Mouse (Mus musculus) urinary bladder, postnatal 4 days (tissue): ENCODE results near the gene Klrb1c.
"Not testable (repeated sequence)": the region's sequence is repeated elsewhere in the genome, so short reads cannot be mapped to it uniquely, and the experiment has no call there.

Experiments
- DNase-seq, 2 experiments: peaks; one replicate each; pipeline ENCODE4 v3.0.0; 2021 to 2022; ENCODE audit warnings: low spot score in 2 of 2

Klrb1c gene

GRCm38 (mm10) chr6:128789115-128789514, at the start of gene Klrb1c:
Gene Klrb1c, minus strand, starts transcription at chr6:128789215.
- no peak for DNase-seq

DNA sequence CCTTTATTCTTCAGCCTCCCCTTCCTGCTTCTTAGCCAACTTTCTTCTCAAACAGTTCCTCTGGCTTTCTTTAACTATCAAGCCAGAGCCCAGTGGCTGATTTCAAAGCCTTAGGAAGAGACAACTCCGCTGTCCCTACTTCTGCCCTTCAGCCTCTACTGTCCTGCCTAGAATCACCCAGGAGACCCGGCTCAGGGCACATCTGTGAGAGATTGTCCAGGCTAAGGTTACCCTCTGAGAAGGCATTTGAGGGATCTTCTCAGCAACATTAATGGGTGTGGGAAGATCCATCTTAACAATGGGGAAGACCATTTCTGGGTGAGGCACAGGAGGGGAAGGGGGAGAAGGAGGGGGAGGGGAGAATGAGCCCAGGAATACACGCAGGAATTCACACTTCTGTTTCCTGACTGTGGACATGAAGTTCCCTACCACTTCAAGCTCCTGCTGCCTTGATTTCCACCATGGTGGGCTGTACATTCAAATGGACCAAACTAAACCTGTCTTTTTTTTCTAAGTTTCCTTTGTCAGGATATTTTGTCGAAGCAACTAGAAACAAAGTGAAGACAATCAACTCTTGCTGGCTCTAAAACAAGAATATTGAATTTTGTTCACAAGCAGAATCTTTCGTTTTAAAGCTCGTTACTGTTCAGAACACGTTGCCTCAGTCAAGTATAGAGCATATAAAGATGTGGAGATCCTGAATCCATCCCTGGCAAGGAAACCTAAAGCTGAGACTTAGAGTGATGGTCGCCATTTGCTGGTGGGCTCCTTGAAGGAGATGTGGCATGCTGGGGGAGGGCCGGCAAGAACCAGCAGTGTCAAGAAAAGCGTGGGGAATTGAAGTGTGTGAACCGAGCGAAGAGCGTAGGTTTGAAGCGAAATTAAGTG, 48.7 kb upstream of the Klrb1c start:
- no peak for DNase-seq

DNA sequence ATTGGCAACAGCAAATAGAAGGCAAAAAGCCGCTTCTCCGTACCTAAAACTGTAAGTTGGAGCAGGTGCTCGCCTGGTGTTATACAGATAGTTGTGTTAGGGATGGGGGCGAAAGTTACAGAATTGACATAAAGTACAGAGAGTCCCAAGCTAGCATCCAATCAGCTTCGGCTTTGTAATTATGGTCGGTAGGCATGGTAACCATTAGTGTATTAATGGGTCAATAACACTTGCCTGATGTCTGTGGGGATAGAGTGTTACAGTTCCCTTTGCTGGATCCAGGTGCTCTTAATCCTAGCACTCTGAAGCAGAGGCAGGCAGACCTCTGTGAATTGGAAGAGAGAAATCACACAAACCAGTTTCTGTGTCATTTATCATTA, 47.9 kb upstream of the Klrb1c start:
- DNase-seq, result no peak

GRCm38 (mm10) chr6:128836191-128836954, 47.4 kb upstream of the Klrb1c start:
- no peak for DNase-seq

DNA sequence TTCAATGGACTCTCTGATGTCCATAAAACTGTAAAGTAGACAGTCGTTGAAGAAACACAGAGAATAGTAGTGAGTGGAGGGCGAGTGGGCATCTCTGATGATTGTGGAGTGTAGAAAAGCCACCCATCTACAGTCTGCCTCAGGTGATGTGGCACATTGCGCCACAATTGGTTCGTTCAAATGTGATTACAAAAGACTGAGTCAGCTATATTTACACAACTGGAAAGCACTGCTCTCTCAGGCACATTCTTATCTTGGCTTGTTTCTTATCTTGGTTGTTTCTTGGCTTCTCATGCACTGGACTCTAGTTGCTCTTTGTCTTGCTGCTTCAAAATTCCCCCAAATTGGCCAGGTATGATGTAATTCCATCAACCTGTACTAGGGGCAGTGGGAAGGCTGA, 46.6 kb upstream of the Klrb1c start:
- DNase-seq, result no peak

- DNase-seq, result no peak
These were observed 44.0 kb upstream of the Klrb1c start for GRCm38 (mm10) chr6:128833046-128833445.

DNA sequence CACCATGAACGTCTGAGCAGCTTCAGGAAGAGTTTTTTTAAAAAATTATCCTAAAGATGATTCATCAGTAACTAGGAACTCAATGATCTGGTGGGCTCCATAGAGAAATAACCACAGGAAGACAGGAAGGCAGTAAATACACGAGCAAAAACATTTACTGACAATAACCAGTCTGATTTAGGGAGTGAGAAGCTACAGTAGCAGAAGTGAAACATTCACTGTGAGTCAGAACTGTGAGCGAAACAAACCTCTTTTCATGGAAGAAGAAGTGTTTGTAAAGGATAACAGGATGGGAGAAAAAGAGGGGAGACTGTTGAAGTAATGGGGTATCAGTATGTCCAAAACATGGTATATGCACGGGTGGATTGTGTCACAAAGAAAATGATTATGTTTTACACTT, 40.8 kb upstream of the Klrb1c start:
- DNase-seq, result no peak

- DNase-seq, result no peak
These were observed 37.8 kb upstream of the Klrb1c start for GRCm38 (mm10) chr6:128826781-128827180.

- no peak for DNase-seq
These were observed 37.1 kb upstream of the Klrb1c start, which contains the start of the genes Gm44511 and Klrb1b for GRCm38 (mm10) chr6:128826132-128826531. Gene Gm44511, minus strand, starts transcription at chr6:128826315. Gene Klrb1b, minus strand, starts transcription at chr6:128826331.

DNA sequence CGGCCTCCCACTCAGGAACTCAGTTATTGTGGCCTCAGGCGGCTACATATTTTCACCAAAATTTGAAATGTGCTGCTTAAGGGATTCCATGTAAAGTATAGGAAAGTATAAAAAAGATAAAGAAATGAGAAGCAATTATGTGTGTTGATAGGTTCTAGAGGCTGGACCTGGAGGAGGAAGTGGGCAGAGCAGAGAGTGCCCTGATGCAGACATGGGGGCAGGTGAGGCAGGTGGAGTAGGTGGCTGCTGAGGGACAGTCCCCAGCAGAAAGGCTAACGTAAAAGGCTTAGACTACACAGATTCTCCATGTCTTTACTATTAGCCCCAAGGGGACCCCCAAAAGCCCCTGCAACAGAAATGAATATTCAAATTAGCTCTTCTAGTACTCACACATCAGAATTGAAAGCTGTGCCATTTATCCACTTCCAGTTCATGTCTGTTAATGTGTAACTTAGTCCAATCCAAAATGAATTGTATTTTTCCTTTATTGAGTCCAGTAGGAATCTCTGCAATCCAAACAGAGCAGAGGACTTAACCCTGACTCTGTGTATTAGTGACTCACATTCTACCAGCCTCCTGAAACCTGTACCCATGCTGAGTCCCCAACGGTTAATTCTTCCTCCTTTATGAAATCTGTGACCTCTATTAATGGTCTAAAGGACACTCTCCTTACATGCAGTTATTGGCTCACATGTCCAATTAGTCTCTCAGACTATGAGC, 29.2 kb upstream of the Klrb1c start:
- no peak for DNase-seq

DNA sequence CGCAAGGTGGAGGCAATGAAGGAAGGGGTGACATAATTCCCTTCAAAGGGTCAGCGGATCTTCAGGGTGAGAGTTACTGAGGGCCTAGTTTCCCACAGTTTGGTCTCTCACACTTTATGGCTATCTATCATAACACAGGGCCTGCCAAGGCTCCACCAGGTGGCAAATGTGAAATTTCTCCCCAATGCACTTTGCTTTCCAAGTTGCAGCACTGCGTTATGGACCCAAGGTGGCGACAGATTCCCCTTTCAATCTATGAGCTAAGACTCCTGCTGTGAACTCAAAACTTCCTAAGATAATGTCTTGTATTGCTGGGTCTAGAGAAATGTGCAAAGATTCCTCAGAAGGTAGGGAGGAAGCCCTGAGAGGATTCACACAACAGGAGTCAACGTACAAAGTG, 19.5 kb upstream of the Klrb1c start:
- DNase-seq, result no peak

DNA sequence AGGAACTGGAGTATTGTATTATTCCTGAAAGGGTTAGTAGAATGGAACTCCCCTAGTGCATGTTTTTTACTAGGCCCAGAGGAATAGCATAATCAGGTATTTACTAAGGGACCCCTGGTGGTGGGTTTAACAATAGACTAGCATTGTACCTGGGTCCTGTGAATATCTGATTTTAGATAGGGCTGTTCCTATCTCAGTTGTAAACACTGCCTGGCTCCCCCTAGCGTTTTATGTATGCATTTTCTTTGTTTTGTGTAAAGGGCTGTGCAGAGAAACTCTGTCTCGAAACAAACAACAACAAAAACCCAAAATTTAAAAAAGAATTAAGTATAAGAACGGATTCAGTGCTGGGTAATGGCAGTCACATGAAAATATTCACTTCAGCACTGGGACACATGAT, 18.0 kb upstream of the Klrb1c start:
- no peak for DNase-seq

- peak in 1 of 2 experiments; percentile 67 for DNase-seq
These were observed 16.0 kb upstream of the Klrb1c start for GRCm38 (mm10) chr6:128804823-128805640.

DNA sequence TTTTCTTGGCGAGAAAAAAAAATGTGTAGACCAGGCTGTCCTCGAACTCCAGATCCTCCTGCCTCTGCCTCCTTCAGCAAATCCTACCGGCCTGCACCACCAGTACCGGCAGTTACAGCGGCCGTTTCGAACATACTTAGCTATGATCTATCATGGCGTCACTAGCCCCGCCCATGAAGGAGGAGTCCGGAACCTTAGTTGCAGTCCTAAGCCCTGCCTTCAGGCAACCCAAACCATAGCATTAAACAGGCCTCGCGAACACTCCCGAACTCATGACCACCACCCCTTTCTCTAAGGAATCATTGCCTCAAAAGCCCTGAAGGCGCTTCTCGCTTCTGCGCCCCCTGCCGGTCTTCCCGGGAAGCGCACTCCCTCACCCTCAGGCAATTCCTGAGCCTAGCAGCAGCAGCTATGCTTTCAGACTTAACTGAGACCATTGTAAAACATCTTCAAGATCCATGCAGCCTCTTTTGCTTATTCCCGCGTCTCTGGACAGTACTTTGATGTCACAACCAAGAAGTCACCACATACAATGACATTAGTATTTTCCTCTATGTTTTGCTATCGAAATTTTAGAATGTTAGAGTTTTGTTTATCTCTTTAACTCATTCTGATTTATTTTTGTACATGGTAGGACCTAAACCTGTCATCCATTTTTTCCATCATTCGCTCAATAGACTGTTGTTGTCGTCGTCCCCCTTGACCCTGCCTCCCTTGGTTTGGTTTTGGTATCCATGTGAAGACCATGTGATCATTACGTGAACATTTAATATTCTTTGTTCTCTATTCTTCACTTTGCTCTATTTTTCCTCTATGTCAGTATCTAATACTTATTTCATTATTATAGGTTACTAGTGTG, 14.2 kb upstream of the Klrb1c start:
- peak; percentile 89 to 96 for DNase-seq

DNA sequence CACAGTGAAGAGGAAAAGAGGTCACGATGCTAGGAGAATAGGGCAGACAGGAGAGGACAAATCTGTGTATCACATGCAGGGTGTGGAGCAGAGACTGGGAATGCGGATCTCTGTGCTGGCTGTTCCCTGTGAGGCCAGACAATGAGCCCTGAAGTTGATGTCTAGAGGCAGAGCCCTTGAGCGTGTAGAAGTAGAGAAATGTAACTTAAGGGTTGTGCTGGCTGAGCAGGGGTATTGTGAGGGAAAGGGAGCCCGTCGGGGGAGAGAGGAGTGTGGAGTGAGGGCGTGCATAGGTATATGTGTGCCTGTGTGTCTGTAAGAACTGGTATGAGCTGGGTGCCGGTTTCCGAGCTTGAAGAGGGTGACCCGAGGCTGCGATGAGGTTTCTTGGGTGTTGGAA, 13.5 kb upstream of the Klrb1c start:
- no peak for DNase-seq

DNA sequence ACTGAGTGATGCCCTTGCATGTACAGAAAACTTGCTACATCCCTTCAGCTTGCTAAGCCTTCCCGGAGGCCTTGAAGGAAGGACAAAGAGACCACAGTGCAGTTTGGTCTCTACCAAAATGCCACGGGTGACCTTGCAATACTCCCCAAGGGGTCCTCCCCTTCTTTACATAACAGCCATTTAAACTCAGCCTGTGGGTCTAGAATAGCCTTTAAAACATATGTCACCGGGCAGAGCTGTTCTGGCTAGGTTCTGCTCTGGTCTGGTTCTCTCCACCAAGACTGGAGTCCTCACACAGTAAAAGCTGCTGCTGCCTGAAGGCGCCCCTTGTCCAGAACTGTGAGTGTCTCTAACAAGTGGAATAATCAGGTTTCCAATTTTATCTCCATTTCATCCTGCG, 11.7 kb upstream of the Klrb1c start:
- DNase-seq, result not testable (repeated sequence)

DNA sequence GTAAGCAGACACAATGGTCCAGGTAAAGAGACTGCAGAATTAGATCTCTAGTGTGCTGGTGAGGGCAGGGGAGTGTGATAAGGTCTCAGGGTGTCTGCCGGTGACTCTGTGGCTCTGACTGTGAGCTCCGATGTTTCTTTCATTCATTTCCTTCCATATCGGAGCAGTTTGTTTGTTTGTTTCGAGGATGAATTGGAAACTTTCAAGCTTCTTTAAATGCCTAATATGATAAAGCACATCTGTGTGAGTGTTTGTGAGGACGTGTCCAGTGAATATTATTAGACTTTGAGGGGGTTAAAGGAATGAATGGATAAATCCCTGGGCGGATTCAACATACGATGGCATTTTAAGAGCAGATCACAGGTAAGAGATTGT, 10.9 kb upstream of the Klrb1c start:
- no peak for DNase-seq

- peak; percentile 79 to 83 for DNase-seq
These were observed 10.3 kb upstream of the Klrb1c start for GRCm38 (mm10) chr6:128799144-128799895.

GRCm38 (mm10) chr6:128798772-128799143, 9.7 kb upstream of the Klrb1c start:
- DNase-seq, result peak; percentile 65 to 78
